Mouse (Mus musculus): ENCODE data around the gene Lyve1. TPM values are rescaled to one million over a fixed set of nuclear protein-coding genes. Genes with fewer than 3 reads are reported as not detected.

Lyve1 gene
- polyA plus RNA-seq, 1 experiment, result 4.1 TPM

DNA sequence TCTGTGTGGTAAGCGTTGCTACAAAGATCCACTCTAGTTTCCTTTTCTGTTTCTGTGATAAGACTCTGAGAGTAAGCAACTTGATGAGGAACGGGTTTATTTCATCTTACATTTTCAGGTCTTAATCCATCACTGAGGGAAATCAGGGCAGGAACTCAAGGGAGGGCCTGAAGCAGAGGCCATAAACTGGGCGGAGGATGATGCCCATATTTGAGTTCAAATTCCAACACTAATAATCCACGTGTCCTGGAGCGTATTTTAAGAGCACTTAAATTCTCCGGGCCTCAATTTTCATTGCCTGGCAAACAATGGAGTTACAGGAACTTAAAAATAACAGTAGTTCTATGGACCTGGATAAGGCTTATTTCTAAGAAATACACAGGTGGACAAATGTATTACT, 2.5 kb upstream of the Lyve1 start:
- H3K27ac ChIP-seq (ENCODE audit: control insufficient read depth, insufficient read depth, low read depth, low read length, poor library complexity), result no peak overlapping the region
- no peak overlapping the region for H3K4me3 ChIP-seq (replicated peaks; ENCODE audit: control insufficient read depth, low read depth, low read length)
- TF ChIP-seq POLR2A (IDR thresholded peaks at IDR 0.05; ENCODE audit: borderline replicate concordance, control insufficient read depth, low read depth, low read length) (no peak), CTCF (IDR thresholded peaks at IDR 0.05; ENCODE audit: control insufficient read depth, insufficient read depth, low read length) (no peak)
- peaks cover 2% of the 10 kb centered on the region for H3K4me1 ChIP-seq (ENCODE audit: control insufficient read depth, insufficient read depth, low read length)
- WGBS, result 87% methylated on average over 6 of the region's 6 CpGs

DNA sequence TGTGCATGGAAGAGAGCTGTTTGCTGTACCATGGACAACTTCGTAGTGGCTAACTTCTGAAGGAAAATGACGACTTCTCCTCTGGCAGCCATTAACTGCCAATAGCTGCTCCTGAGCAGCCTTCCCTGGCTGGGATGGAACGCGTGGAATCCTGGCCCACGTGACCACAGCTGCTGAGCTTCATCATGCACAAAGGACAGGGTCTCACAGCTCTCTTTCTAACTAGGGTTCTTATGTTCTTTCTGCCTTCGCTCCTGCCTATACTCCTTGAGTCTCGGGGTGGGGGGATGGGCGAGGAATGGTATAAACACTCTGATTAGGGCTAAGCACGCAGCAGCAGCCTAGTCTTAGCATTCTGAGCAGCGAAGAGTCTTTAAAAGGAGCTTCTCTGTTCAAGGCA, 2.0 kb upstream of the Lyve1 start:
- H3K4me3 ChIP-seq (replicated peaks; ENCODE audit: control insufficient read depth, low read depth, low read length), result no peak overlapping the region
- H3K4me1 ChIP-seq (ENCODE audit: control insufficient read depth, insufficient read depth, low read length), result peaks cover 2% of the 10 kb centered on the region
- H3K27ac ChIP-seq (ENCODE audit: control insufficient read depth, insufficient read depth, low read depth, low read length, poor library complexity), result no peak overlapping the region
- 82% methylated on average over 10 of the region's 10 CpGs for WGBS
- TF ChIP-seq CTCF (IDR thresholded peaks at IDR 0.05; ENCODE audit: control insufficient read depth, insufficient read depth, low read length), result no peak
- no peak for TF ChIP-seq POLR2A (IDR thresholded peaks at IDR 0.05; ENCODE audit: borderline replicate concordance, control insufficient read depth, low read depth, low read length)

DNA sequence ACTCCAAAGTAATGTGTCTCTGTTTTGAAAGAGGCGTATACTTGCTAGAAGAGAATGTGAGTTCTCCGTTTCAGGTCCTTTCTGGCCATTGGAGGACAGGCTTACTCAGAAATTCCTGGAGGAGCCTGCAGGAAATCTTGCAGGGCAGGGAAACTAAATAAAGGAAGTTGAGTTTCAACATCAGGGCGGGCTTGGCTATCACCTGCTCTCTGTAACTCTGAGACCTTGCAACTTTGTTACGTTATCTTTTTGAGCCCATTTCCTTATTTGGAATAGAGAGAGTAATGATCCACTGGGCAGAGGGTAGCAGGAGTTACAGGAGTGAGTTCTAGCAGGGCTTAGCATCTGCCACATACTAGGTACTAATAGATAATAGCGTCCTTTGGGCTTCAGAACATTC, 2.9 kb downstream of the Lyve1 start:
- no peak for TF ChIP-seq POLR2A (IDR thresholded peaks at IDR 0.05; ENCODE audit: borderline replicate concordance, control insufficient read depth, low read depth, low read length)
- TF ChIP-seq CTCF (IDR thresholded peaks at IDR 0.05; ENCODE audit: control insufficient read depth, insufficient read depth, low read length), result no peak
- no peak overlapping the region for H3K27ac ChIP-seq (ENCODE audit: control insufficient read depth, insufficient read depth, low read depth, low read length, poor library complexity)
- peaks cover 7% of the 10 kb centered on the region for H3K4me1 ChIP-seq (ENCODE audit: control insufficient read depth, insufficient read depth, low read length)
- 18% methylated on average over 5 of the region's 5 CpGs for WGBS
- no peak overlapping the region for H3K4me3 ChIP-seq (replicated peaks; ENCODE audit: control insufficient read depth, low read depth, low read length)

DNA sequence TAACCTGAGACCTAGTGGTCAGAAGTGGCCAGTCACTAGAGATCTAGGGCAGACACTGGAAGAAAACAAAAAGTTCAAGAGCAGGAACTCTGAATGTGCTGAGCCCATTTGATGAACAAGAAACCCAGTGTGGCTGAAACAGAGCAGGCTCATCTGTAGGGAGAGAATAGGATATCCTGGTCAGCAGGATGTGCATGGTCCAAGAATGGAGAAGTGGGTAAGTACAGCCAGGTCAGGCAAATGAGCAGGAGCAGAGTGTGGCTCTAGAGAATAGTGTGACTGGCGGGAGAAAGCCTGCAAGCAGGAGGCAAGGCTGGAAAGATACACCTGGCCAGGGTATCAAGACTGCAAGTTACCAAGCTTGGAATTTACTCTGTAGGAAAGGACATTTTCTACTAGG, 7.4 kb downstream of the Lyve1 start:
- no peak for TF ChIP-seq POLR2A (IDR thresholded peaks at IDR 0.05; ENCODE audit: borderline replicate concordance, control insufficient read depth, low read depth, low read length)
- no peak for TF ChIP-seq CTCF (IDR thresholded peaks at IDR 0.05; ENCODE audit: control insufficient read depth, insufficient read depth, low read length)

DNA sequence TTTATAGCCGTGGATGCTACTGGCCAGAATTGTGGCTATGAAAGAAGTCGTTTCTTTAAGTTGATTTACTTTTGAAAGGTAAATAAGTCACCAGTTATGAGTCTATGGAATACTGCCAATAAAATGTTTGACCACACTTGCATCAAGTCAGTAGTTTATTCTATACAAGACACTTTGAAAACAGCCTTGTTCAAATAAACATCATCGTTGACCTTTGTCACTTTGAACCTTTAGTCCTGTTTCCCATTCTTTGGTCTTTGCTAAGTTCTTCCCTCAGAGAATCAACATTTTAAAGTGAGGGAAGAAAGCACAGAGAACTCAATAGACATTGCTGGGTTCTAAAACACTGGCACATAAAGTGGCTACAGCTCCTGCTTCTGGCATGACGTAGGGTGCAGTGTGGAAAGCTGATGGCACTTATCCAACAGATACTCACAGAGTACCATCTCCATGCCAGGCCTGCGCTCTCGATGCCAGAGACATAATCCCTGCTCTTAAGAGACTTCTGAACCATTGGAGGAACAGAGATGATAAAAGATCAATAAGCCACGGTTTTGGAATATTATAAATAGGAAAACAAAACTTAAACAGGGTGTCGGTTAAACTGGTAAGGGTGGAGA, 8.0 kb downstream of the Lyve1 start:
- no peak for TF ChIP-seq CTCF (IDR thresholded peaks at IDR 0.05; ENCODE audit: control insufficient read depth, insufficient read depth, low read length)
- Histone ChIP-seq H3K4me3 (replicated peaks; ENCODE audit: control insufficient read depth, low read depth, low read length) (no peak overlapping the region), H3K4me1 (ENCODE audit: control insufficient read depth, insufficient read depth, low read length) (peaks cover 6% of the 10 kb centered on the region), H3K27ac (ENCODE audit: control insufficient read depth, insufficient read depth, low read depth, low read length, poor library complexity) (no peak overlapping the region)
- 71% methylated on average over 8 of the region's 8 CpGs for WGBS

More for the DNA sequence above, 7.4 kb downstream of the Lyve1 start:
- Histone ChIP-seq H3K27ac (ENCODE audit: control insufficient read depth, insufficient read depth, low read depth, low read length, poor library complexity) (no peak overlapping the region), H3K4me1 (ENCODE audit: control insufficient read depth, insufficient read depth, low read length) (peaks cover 6% of the 10 kb centered on the region), H3K4me3 (replicated peaks; ENCODE audit: control insufficient read depth, low read depth, low read length) (no peak overlapping the region)
- WGBS, result 47% methylated on average over 1 of the region's 1 CpGs

DNA sequence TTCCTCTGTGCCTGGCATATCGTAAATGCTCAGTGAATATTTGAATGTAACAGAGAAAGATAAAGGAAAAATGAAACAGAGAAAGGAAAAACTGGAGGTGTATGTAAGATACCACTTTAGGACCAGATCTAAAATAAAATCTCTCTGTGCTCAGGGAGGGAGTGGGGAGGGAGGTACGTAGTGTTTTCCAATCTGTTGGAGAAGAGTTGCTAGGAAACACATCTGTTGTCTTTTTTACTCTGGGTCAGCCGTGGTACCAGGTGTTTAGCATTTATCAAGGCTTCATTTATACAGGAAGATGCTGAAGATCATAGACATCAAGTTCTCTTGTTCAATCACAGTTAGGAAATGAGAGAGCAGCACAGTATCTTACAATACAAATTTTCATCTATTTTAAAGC, 8.5 kb downstream of the Lyve1 start:
- no peak overlapping the region for H3K27ac ChIP-seq (ENCODE audit: control insufficient read depth, insufficient read depth, low read depth, low read length, poor library complexity)
- peaks cover 4% of the 10 kb centered on the region for H3K4me1 ChIP-seq (ENCODE audit: control insufficient read depth, insufficient read depth, low read length)
- 83% methylated on average over 3 of the region's 3 CpGs for WGBS
- H3K4me3 ChIP-seq (replicated peaks; ENCODE audit: control insufficient read depth, low read depth, low read length), result no peak overlapping the region
- TF ChIP-seq POLR2A (IDR thresholded peaks at IDR 0.05; ENCODE audit: borderline replicate concordance, control insufficient read depth, low read depth, low read length) (no peak), CTCF (IDR thresholded peaks at IDR 0.05; ENCODE audit: control insufficient read depth, insufficient read depth, low read length) (no peak)

DNA sequence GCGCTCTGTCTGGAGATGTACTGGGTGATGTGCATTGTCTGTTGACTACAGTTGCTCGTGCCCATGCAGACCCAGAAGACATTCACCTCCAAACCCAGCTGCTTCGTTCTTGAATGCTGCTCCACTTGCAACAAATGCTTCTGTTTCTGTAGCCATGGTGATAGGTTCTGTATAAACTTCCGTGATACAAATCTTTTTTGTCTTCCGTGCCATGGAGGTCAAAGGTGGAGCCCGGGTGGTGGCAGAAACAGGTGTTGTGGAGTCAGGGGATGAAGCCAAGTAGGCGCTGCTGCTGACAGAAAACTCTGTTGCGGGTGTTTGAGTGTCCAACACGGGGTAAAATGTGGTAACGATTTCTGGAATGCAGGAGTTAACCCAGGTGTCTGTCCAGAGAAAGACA, 9.4 kb downstream of the Lyve1 start:
- H3K27ac ChIP-seq (ENCODE audit: control insufficient read depth, insufficient read depth, low read depth, low read length, poor library complexity), result no peak overlapping the region
- peaks cover 3% of the 10 kb centered on the region; the same call in 1 of the 2 replicates for H3K4me1 ChIP-seq (ENCODE audit: control insufficient read depth, insufficient read depth, low read length)
- 81% methylated on average over 10 of the region's 10 CpGs for WGBS

DNA sequence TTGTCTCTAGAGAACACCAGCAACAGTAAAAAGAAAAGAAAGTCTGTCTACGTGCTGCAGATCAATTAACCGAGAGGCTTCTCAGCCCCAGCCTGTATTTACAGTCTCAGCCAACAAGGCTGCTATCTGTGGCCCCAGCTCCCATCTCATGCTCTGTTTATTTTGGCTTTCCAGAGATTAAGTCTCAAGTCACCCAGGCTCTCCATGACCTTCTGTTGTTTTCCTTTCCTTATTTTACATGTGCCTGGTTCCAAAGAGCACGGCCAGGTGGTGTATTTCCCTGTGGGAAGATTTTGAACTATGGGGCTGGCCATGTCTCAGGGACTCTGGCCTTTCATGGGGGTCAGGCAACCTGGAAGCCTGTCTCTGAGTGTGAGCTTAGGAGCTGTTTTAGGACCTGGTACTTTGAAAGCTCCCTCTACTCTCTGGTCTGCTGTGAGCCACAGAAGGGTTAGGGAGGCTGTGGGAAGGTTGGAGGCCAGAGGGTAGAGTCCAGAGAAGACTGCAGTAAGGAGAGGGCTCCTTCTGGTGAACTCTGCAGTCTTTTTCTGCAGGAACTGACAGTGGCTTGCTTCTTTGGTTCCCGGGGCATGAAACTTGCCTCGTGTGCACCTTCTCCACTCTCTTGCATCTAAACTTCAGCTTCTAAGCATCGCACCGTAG, 11.4 kb downstream of the Lyve1 start:
- TF ChIP-seq POLR2A (IDR thresholded peaks at IDR 0.05; ENCODE audit: borderline replicate concordance, control insufficient read depth, low read depth, low read length), result no peak
- no peak for TF ChIP-seq CTCF (IDR thresholded peaks at IDR 0.05; ENCODE audit: control insufficient read depth, insufficient read depth, low read length)
- Histone ChIP-seq H3K4me1 (ENCODE audit: control insufficient read depth, insufficient read depth, low read length) (no peaks in the 10 kb centered on the region; the same call in 1 of the 2 replicates), H3K27ac (ENCODE audit: control insufficient read depth, insufficient read depth, low read depth, low read length, poor library complexity) (no peak overlapping the region), H3K4me3 (replicated peaks; ENCODE audit: control insufficient read depth, low read depth, low read length) (no peak overlapping the region)
- WGBS, result 75% methylated on average over 7 of the region's 7 CpGs

More for the DNA sequence above, 9.4 kb downstream of the Lyve1 start:
- TF ChIP-seq CTCF (IDR thresholded peaks at IDR 0.05; ENCODE audit: control insufficient read depth, insufficient read depth, low read length) (no peak), POLR2A (IDR thresholded peaks at IDR 0.05; ENCODE audit: borderline replicate concordance, control insufficient read depth, low read depth, low read length) (no peak)
- no peak overlapping the region for H3K4me3 ChIP-seq (replicated peaks; ENCODE audit: control insufficient read depth, low read depth, low read length)
